Mouse (Mus musculus) stomach, postnatal 0 days (tissue): Measurements from ENCODE around the gene Lrrn2. TPM values are rescaled to one million over a fixed set of nuclear protein-coding genes. Genes with fewer than 3 reads are reported as not detected.
A peak's percentile ranks its signal among the peaks of the same experiment; 100 is the strongest.

Source experiments
- ATAC-seq: fragments of 200-750 bp; cut with Nextera tagmentation; 2 replicates; pipeline ENCODE4 v1.8.0; 2017; ENCODE audit not compliant: low FRiP score, low TSS enrichment
- DNase-seq: peaks from one replicate; pipeline ENCODE4 v3.0.0-alpha.2; 2016; ENCODE audit warnings: low spot score
- H3K27ac ChIP-seq: fragments of 300-500 bp; sonication (generic); replicated peaks from 2 replicates; pipeline ENCODE4 v1.5.1; 2014; ENCODE audit warnings: mild to moderate bottlenecking, control low read depth
- H3K27me3 ChIP-seq: fragments of 300-500 bp; sonication (generic); 2 replicates; pipeline ENCODE4 v1.6.1; 2014; ENCODE audit warnings: low read length; ENCODE audit not compliant: control insufficient read depth, insufficient read depth
- H3K36me3 ChIP-seq: fragments of 300-500 bp; sonication (generic); 2 replicates; pipeline ENCODE4 v1.6.1; 2014; ENCODE audit warnings: low read length, mixed read lengths; ENCODE audit not compliant: control insufficient read depth, insufficient read depth
- H3K4me1 ChIP-seq: fragments of 300-500 bp; sonication (generic); replicated peaks from 2 replicates; pipeline ENCODE4 v1.6.1; 2014; ENCODE audit warnings: antibody characterized with exemption; ENCODE audit not compliant: control insufficient read depth, insufficient read depth
- H3K4me2 ChIP-seq: fragments of 300-500 bp; sonication (generic); replicated peaks from 2 replicates; pipeline ENCODE4 v1.6.1; 2014; ENCODE audit warnings: low read depth, mild to moderate bottlenecking, control low read depth, moderate library complexity
- H3K4me3 ChIP-seq: fragments of 300-500 bp; sonication (generic); 2 replicates; pipeline ENCODE4 v1.5.1; 2014; ENCODE audit warnings: low read depth, low read length, control low read depth
- H3K9ac ChIP-seq: fragments of 300-500 bp; sonication (generic); 2 replicates; pipeline ENCODE4 v1.6.1; 2014; ENCODE audit warnings: mild to moderate bottlenecking, low read length, control low read depth, mixed read lengths
- H3K9me3 ChIP-seq: fragments of 300-500 bp; sonication (generic); 2 replicates; pipeline ENCODE4 v1.6.1; 2016; ENCODE audit warnings: low read length; ENCODE audit not compliant: control insufficient read depth
- CTCF ChIP-seq: IDR thresholded peaks from 2 replicates; pipeline ENCODE4 v1.5.1; 2016; ENCODE audit warnings: antibody characterized with exemption, low read depth, mild to moderate bottlenecking, moderate library complexity
- EP300 ChIP-seq: optimal IDR thresholded peaks from 2 replicates; pipeline ENCODE3; 2016; ENCODE audit warnings: antibody characterized with exemption
- WGBS: fragments of 180-500 bp; shearing (Covaris S2); extraction: QIAGEN DNeasy Blood & Tissue Kit; methylation state at CpG from one replicate; pipeline ENCODE4 v1.1.7; 2014; 5-methylcytosine and 5-hydroxymethylcytosine counted together
- polyA plus RNA-seq: library from polyadenylated mRNA; unstranded; fragments of >200 nt; fragmentation: Nextera tagmentation; extraction: Ambion mirVana; gene quantifications from 2 replicates; pipeline ENCODE4 v1.2.1, GENCODE M21; 2015

Gene Lrrn2
- polyA plus RNA-seq, 1 experiment from 2014 or later: 1.7 TPM

DNA sequence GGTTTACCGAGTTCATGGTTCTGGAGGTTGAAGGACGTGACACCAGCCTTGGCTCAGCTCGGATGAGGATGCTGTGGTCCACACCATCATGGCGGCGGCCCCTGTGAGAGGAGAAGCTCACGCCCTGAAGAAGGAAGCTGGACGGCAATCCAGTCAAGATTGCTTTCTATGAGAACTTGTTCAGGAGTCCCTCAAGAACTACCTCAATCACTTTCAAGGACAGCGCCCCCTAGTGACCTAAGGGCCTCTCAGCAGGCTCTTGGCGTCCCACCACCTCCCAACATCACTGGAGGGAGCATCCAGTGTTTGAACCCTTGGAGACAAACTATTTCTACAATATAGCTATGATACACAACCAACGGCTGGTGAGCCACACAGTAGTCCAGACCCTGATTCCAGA is 36.5 kb upstream of the Lrrn2 start:
- WGBS: 76% methylated on average over 10 of the region's 10 CpGs
- TF ChIP-seq CTCF (peak; percentile 25), EP300 (no peak)
- DNase-seq (no peak), ATAC-seq (no peak)
- Histone ChIP-seq H3K4me3 (no peak overlapping the region), H3K36me3 (no peaks in the 10 kb centered on the region), H3K4me2 (no peak overlapping the region), H3K9ac (no peak overlapping the region), H3K9me3 (no peaks in the 10 kb centered on the region), H3K27ac (no peak overlapping the region), H3K27me3 (no peaks in the 10 kb centered on the region), H3K4me1 (no peaks in the 10 kb centered on the region)

- no peaks in the 10 kb centered on the region for H3K9me3 ChIP-seq
- H3K4me1 ChIP-seq: no peaks in the 10 kb centered on the region
- no peaks in the 10 kb centered on the region for H3K27me3 ChIP-seq
- DNase-seq (peak; percentile 20), ATAC-seq (no peak)
- no peaks in the 10 kb centered on the region for H3K36me3 ChIP-seq
- no peak overlapping the region for H3K9ac ChIP-seq
- no peak overlapping the region for H3K4me3 ChIP-seq
- TF ChIP-seq CTCF (no peak), EP300 (no peak)
- H3K4me2 ChIP-seq: no peak overlapping the region
- WGBS: 78% methylated on average over 20 of the region's 20 CpGs
- H3K27ac ChIP-seq: no peak overlapping the region
These were observed 35.8 kb upstream of the Lrrn2 start for GRCm38 (mm10) chr1:132844088-132844804.

GRCm38 (mm10) chr1:132845766-132846165 is 34.3 kb upstream of the Lrrn2 start:
- 75% methylated on average over 8 of the region's 8 CpGs for WGBS
- no peaks in the 10 kb centered on the region for H3K27me3 ChIP-seq
- H3K4me1 ChIP-seq: no peaks in the 10 kb centered on the region
- no peak for TF ChIP-seq EP300
- TF ChIP-seq CTCF: no peak
- H3K9me3 ChIP-seq: no peaks in the 10 kb centered on the region
- H3K9ac ChIP-seq: no peak overlapping the region
- H3K36me3 ChIP-seq: no peaks in the 10 kb centered on the region
- no peak overlapping the region for H3K27ac ChIP-seq
- ATAC-seq: no peak
- DNase-seq: no peak
- H3K4me3 ChIP-seq: no peak overlapping the region
- no peak overlapping the region for H3K4me2 ChIP-seq

- no peak overlapping the region for H3K4me2 ChIP-seq
- WGBS: 54% methylated on average over 5 of the region's 5 CpGs
- no peak overlapping the region for H3K27ac ChIP-seq
- H3K36me3 ChIP-seq: no peaks in the 10 kb centered on the region
- no peak overlapping the region for H3K9ac ChIP-seq
- no peak for TF ChIP-seq EP300
- TF ChIP-seq CTCF: no peak
- H3K4me1 ChIP-seq: no peaks in the 10 kb centered on the region
- ATAC-seq (no peak), DNase-seq (no peak)
- H3K27me3 ChIP-seq: no peaks in the 10 kb centered on the region
- no peak overlapping the region for H3K4me3 ChIP-seq
- H3K9me3 ChIP-seq: no peaks in the 10 kb centered on the region
These were observed 29.3 kb upstream of the Lrrn2 start for GRCm38 (mm10) chr1:132850809-132851208.

- no peaks in the 10 kb centered on the region for H3K27me3 ChIP-seq
- DNase-seq: no peak
- H3K4me2 ChIP-seq: no peak overlapping the region
- H3K9ac ChIP-seq: no peak overlapping the region
- no peak overlapping the region for H3K4me3 ChIP-seq
- H3K4me1 ChIP-seq: no peaks in the 10 kb centered on the region
- TF ChIP-seq EP300 (no peak), CTCF (no peak)
- whole genome bisulfite sequencing: 70% methylated on average over 2 of the region's 2 CpGs
- H3K36me3 ChIP-seq: no peaks in the 10 kb centered on the region
- H3K9me3 ChIP-seq: no peaks in the 10 kb centered on the region
- ATAC-seq: no peak
- no peak overlapping the region for H3K27ac ChIP-seq
These were observed 28.8 kb upstream of the Lrrn2 start for GRCm38 (mm10) chr1:132851296-132851695.

GRCm38 (mm10) chr1:132851771-132852170 is 28.3 kb upstream of the Lrrn2 start:
- no peak overlapping the region for H3K4me2 ChIP-seq
- no peak overlapping the region for H3K9ac ChIP-seq
- H3K4me3 ChIP-seq: no peak overlapping the region

More at GRCm38 (mm10) chr1:132851771-132852170, 28.3 kb upstream of the Lrrn2 start:
- no peak for ATAC-seq
- WGBS: 29% methylated on average over 4 of the region's 4 CpGs
- no peak overlapping the region for H3K27ac ChIP-seq
- no peaks in the 10 kb centered on the region for H3K9me3 ChIP-seq
- DNase-seq: no peak
- TF ChIP-seq EP300: no peak
- no peak for TF ChIP-seq CTCF
- no peaks in the 10 kb centered on the region for H3K4me1 ChIP-seq
- no peaks in the 10 kb centered on the region for H3K27me3 ChIP-seq
- H3K36me3 ChIP-seq: no peaks in the 10 kb centered on the region
